Mouse (Mus musculus): ENCODE measurements around the gene Hnf4a.

DNA sequence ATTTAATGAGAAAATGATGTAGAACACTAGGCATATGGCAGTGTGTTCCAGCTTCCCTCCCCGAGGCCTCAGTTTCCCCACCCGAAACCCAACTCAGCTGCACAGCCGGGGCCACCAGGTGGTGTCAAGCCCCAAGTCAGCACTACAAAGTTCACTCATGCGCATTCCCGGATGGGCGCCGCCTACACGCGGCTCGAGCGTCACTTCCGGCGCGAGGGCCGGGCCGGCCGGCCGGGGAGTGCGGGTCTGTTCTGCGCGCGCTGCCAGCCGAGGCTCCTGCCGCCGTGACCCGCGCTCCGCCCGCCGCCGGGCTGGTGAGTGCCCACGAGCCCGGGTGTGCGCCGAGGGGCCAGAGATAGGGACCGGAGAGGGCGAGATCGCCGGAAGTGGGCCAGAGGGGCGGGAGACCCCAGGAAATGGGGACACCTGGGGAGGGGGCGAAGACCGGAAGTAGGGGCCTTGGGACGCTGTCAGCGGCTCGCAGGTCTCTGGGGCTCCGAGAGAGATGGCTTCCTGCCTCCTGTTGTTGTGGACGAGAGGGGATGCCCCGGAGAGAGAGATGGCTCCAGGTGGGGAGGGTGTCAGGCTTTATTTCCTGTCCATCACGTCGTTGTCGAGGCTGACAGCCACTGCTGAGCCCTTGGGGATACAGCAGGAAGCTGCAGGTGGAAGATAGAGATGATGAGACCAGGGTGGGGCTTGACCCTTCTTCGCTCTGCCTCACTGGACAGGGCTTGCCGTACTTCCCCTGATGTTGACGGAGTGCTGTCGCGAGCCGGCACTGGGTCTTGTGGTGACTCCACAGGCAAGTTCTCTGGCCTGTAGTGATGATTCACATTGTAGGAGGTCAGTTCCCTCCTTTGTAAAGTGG is 95.7 kb downstream of the Hnf4a start, which contains the start of gene Ttpal:
- TF ChIP-seq CTCF (IDR thresholded peaks at IDR 0.05; ENCODE audit: low read depth) = peak; percentile 79
- TF ChIP-seq EP300 (optimal IDR thresholded peaks at IDR 0.05) = no peak

Measured in stomach, postnatal 0 days (tissue).